Comparison of ENCODE assay signal across 20 mouse cellular contexts in the genomic region with DNA sequence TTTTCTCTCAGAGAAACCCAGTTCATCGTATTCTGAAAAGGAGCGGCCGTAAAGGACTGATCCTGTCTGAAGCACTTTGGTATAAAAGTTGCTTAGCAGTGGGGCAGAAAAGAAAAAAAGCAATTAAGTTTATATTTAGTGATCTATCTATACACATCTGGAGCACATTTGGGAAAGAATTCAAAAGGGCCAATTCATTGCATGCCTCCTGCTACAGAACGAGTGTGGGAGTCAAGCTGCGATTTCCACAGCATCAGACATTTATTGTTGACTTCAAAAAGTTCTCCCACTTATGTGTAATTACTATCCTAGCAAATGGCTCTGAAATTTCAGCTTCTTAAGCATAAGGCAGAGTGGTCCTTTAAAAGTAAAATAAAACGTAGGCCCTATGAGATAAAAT. TPM values are rescaled to one million over a fixed set of nuclear protein-coding genes. Genes with fewer than 3 reads are reported as not detected.
A peak's percentile ranks its signal among the peaks of the same experiment; 100 is the strongest.
DNase-seq lines count a peak whose midpoint lies in the region; ATAC-seq lines count a peak whose summit lies in the region.
"Had no signal": no experiment of that assay in that cellular context is flagged by ENCODE, and none has a peak within 500 bp of the region (broad histone marks: within the 10 kb centered on the region; RNA-seq: fewer than 3 reads in every experiment).

No protein-coding gene starts in this region.

- H3K27ac ChIP-seq in midbrain, embryonic 11.5 days (ENCODE audit: low read depth, low read length), result no peak overlapping the region
- no peak overlapping the region for H3K27ac ChIP-seq in midbrain, embryonic 13.5 days
- no peak overlapping the region for H3K27ac ChIP-seq in intestine, embryonic 15.5 days
- H3K27ac ChIP-seq: heart, embryonic 15.5 days; liver, embryonic 12.5 days had no signal

- no peak overlapping the region for H3K4me2 ChIP-seq in midbrain, embryonic 11.5 days
- H3K4me2 ChIP-seq in midbrain, embryonic 13.5 days (replicated peaks), result no peak overlapping the region
- H3K4me2 ChIP-seq in intestine, embryonic 15.5 days (replicated peaks), result no peak overlapping the region
- H3K4me2 ChIP-seq: heart, embryonic 15.5 days; liver, embryonic 12.5 days had no signal

- no peak for DNase-seq in frontal cortex, postnatal 36 days (ENCODE audit: low spot score in 2 of 2)
- peak; percentile 44 for DNase-seq in midbrain, embryonic 11.5 days (ENCODE audit: low spot score, missing footprints)
- peak; percentile 57 for DNase-seq in forelimb bud, embryonic 11.5 days (ENCODE audit: low read depth, low spot score)
- DNase-seq: adrenal gland, postnatal 25 days; cerebellum, adult 11-12 months; cerebellum, postnatal 25 days; gastrocnemius, postnatal 36 days; kidney, postnatal 25 days; lung, adult 2 months; lung, postnatal 36 days; thymus, postnatal 4 days had no signal

- no peaks in the 10 kb centered on the region for H3K27me3 ChIP-seq in midbrain, embryonic 11.5 days (ENCODE audit: control insufficient read depth, insufficient read depth, low read length)
- H3K27me3 ChIP-seq in midbrain, embryonic 13.5 days, result no peaks in the 10 kb centered on the region
- no peaks in the 10 kb centered on the region for H3K27me3 ChIP-seq in intestine, embryonic 15.5 days (replicated peaks)
- H3K27me3 ChIP-seq: heart, embryonic 15.5 days; liver, embryonic 12.5 days had no signal

- H3K9me3 ChIP-seq in midbrain, embryonic 11.5 days (ENCODE audit: control insufficient read depth, low read length), result no peaks in the 10 kb centered on the region
- H3K9me3 ChIP-seq in midbrain, embryonic 13.5 days, result no peaks in the 10 kb centered on the region
- H3K9me3 ChIP-seq in intestine, embryonic 15.5 days, result no peaks in the 10 kb centered on the region
- H3K9me3 ChIP-seq: heart, embryonic 15.5 days; liver, embryonic 12.5 days had no signal

- 87% methylated on average over 6 of the region's 6 CpGs for WGBS in midbrain, embryonic 11.5 days
- 93% methylated on average over 6 of the region's 6 CpGs for WGBS in midbrain, embryonic 13.5 days
- WGBS in intestine, embryonic 15.5 days, result 68% methylated on average over 6 of the region's 6 CpGs

- H3K36me3 ChIP-seq in midbrain, embryonic 11.5 days (ENCODE audit: control insufficient read depth, insufficient read depth, low read length), result no peaks in the 10 kb centered on the region
- no peaks in the 10 kb centered on the region for H3K36me3 ChIP-seq in midbrain, embryonic 13.5 days
- H3K36me3 ChIP-seq in intestine, embryonic 15.5 days, result no peaks in the 10 kb centered on the region
- H3K36me3 ChIP-seq: heart, embryonic 15.5 days; liver, embryonic 12.5 days had no signal

- no peak overlapping the region for H3K4me3 ChIP-seq in midbrain, embryonic 11.5 days (ENCODE audit: low read depth, low read length)
- H3K4me3 ChIP-seq in midbrain, embryonic 13.5 days (replicated peaks), result no peak overlapping the region
- H3K4me3 ChIP-seq in intestine, embryonic 15.5 days (replicated peaks), result no peak overlapping the region
- H3K4me3 ChIP-seq: heart, embryonic 15.5 days; liver, embryonic 12.5 days had no signal

- H3K9ac ChIP-seq in midbrain, embryonic 11.5 days (ENCODE audit: low read length), result no peak overlapping the region
- no peak overlapping the region for H3K9ac ChIP-seq in midbrain, embryonic 13.5 days (replicated peaks)
- H3K9ac ChIP-seq in intestine, embryonic 15.5 days, result no peak overlapping the region
- H3K9ac ChIP-seq: heart, embryonic 15.5 days; liver, embryonic 12.5 days had no signal

- H3K4me1 ChIP-seq in midbrain, embryonic 11.5 days (ENCODE audit: control insufficient read depth, insufficient read depth, low read length), result peaks cover 6% of the 10 kb centered on the region; the same call in 1 of the 2 replicates
- peaks cover 27% of the 10 kb centered on the region for H3K4me1 ChIP-seq in midbrain, embryonic 13.5 days (replicated peaks)
- no peaks in the 10 kb centered on the region for H3K4me1 ChIP-seq in intestine, embryonic 15.5 days (replicated peaks)
- H3K4me1 ChIP-seq: liver, embryonic 12.5 days had no signal

- peak; percentile 45 for ATAC-seq in frontal cortex, adult (ENCODE audit: low TSS enrichment)
- ATAC-seq in midbrain, embryonic 11.5 days (ENCODE audit: low FRiP score), result no peak
- no peak for ATAC-seq in midbrain, embryonic 13.5 days
- ATAC-seq in CD4-positive, CD25-positive, alpha-beta regulatory T cell, adult 4 months, result no peak
- ATAC-seq in intestine, embryonic 15.5 days, result no peak
- ATAC-seq: forebrain, embryonic 14.5 days; hindbrain, embryonic 16.5 days; intestine, postnatal 0 days; liver, embryonic 12.5 days had no signal

RNA-seq across cellular contexts. Expression of gene Nostrin, which starts 51.2 kb away (rescaled TPM):
- 0.77 and 1.2 TPM in 2 replicates for polyA plus RNA-seq in midbrain, embryonic 11.5 days (2014; fragmentation: Nextera tagmentation; extraction: Ambion mirVana)
- polyA plus RNA-seq in midbrain, embryonic 13.5 days (2015; fragmentation: Nextera tagmentation; extraction: Ambion mirVana), result 0.50 and 1.2 TPM in 2 replicates
- polyA plus RNA-seq in CD4-positive, CD25-positive, alpha-beta regulatory T cell, adult 4 months (2017; shearing (Covaris generic)), result under 1 TPM in 1 of 2 experiments, not detected in 1; 0.55 TPM
- polyA plus RNA-seq in intestine, embryonic 15.5 days (2015; fragmentation: Nextera tagmentation; extraction: Ambion mirVana), result 22.5 and 24.0 TPM in 2 replicates

Comparison
In these comparisons a context has a peak if more than half of its experiments do, and no peak if none do; other contexts are left out.
1. DNase-seq: peak in midbrain, embryonic 11.5 days (single experiment) and forelimb bud, embryonic 11.5 days (single experiment); none in frontal cortex, postnatal 36 days (0 of 2).
2. RNA of gene Nostrin, which starts 51.2 kb away (polyA plus RNA-seq): 22.5 to 24.0 TPM in intestine, embryonic 15.5 days; 0.77 to 1.2 TPM in midbrain, embryonic 11.5 days, 0.55 TPM in CD4-positive, CD25-positive, alpha-beta regulatory T cell, adult 4 months and 0.50 to 1.2 TPM in midbrain, embryonic 13.5 days; every median in the first group is over 10 times any median in the second.